Mouse (Mus musculus) C2C12 (cell line): ENCODE data around the gene Dph1. TPM values are rescaled to one million over a fixed set of nuclear protein-coding genes. Genes with fewer than 3 reads are reported as not detected.

Experiments
- H3K27me3 ChIP-seq: one replicate; pipeline ENCODE4 v1.6.1; 2011; ENCODE audit not compliant: control insufficient read depth, insufficient read depth, insufficient read length
- H3K36me3 ChIP-seq: one replicate; pipeline ENCODE4 v1.6.1; 2011; ENCODE audit not compliant: control insufficient read depth, insufficient read depth
- H3K4me3 ChIP-seq: one replicate; pipeline ENCODE4 v1.5.1; 2011; ENCODE audit warnings: mild to moderate bottlenecking, control low read depth; ENCODE audit not compliant: poor library complexity, insufficient read depth, severe bottlenecking
- H3K79me2 ChIP-seq: one replicate; pipeline ENCODE4 v1.6.1; 2011; ENCODE audit not compliant: control insufficient read depth, insufficient read depth
- H3K79me3 ChIP-seq: one replicate; pipeline ENCODE4 v1.6.1; 2011; ENCODE audit warnings: low read depth, control low read depth
- H3ac ChIP-seq: one replicate; pipeline ENCODE3; 2011; ENCODE audit warnings: low read depth; ENCODE audit not compliant: control insufficient read depth, insufficient read length
- CEBPB ChIP-seq: IDR thresholded peaks from one replicate; pipeline ENCODE4 v1.6.1; 2011; ENCODE audit warnings: low read depth, mild to moderate bottlenecking, control low read depth, moderate library complexity
- CTCF ChIP-seq: IDR thresholded peaks from one replicate; pipeline ENCODE4 v1.5.1; 2011; ENCODE audit not compliant: control insufficient read depth, insufficient read depth, insufficient read length
- FOSL1 ChIP-seq: IDR thresholded peaks from one replicate; pipeline ENCODE4 v1.8.0; 2011; ENCODE audit warnings: mild to moderate bottlenecking, low read length; ENCODE audit not compliant: poor library complexity, insufficient read depth, severe bottlenecking
- MAX ChIP-seq: IDR thresholded peaks from one replicate; pipeline ENCODE4 v1.6.1; 2011; ENCODE audit warnings: mild to moderate bottlenecking, control low read depth
- MYOD1 ChIP-seq: IDR thresholded peaks from one replicate; pipeline ENCODE4 v1.6.1; 2011; ENCODE audit warnings: low read depth; ENCODE audit not compliant: control insufficient read depth, insufficient read length
- MYOG ChIP-seq: IDR thresholded peaks from one replicate; pipeline ENCODE4 v1.6.1; 2011; ENCODE audit not compliant: control insufficient read depth, insufficient read length; ENCODE audit errors: extremely low read depth
- USF1 ChIP-seq: IDR thresholded peaks from one replicate; pipeline ENCODE4 v1.6.1; 2011; ENCODE audit warnings: low read depth, mild to moderate bottlenecking, control low read depth, moderate library complexity
- polyA plus RNA-seq: library from polyadenylated mRNA; unstranded; fragments of >200 nt; fragmentation: generic; extraction: Trizol; gene quantifications from one replicate; pipeline ENCODE4 v1.2.1, GENCODE M21; 2012; ENCODE audit warnings: missing spikeins

Dph1 gene
- polyA plus RNA-seq, 1 experiment = 19.6 TPM

- no peaks in the 10 kb centered on the region for H3K36me3 ChIP-seq
- no peaks in the 10 kb centered on the region for H3K79me3 ChIP-seq
- H3ac ChIP-seq = no peak overlapping the region
- TF ChIP-seq CEBPB (no peak), MAX (no peak), USF1 (no peak), FOSL1 (no peak), MYOD1 (no peak)
- no peak overlapping the region for H3K4me3 ChIP-seq
- no peaks in the 10 kb centered on the region for H3K27me3 ChIP-seq
- no peaks in the 10 kb centered on the region for H3K79me2 ChIP-seq
These were observed 29.1 kb upstream of the Dph1 start for GRCm38 (mm10) chr11:75220115-75220514.

- Histone ChIP-seq H3ac (no peak overlapping the region), H3K27me3 (no peaks in the 10 kb centered on the region), H3K79me3 (no peaks in the 10 kb centered on the region), H3K36me3 (no peaks in the 10 kb centered on the region), H3K4me3 (no peak overlapping the region), H3K79me2 (no peaks in the 10 kb centered on the region)
- TF ChIP-seq CEBPB (no peak), MYOD1 (no peak), CTCF (no peak), USF1 (no peak), MYOG (no peak), FOSL1 (no peak), MAX (no peak)
These were observed 23.3 kb upstream of the Dph1 start for GRCm38 (mm10) chr11:75214081-75214950.

GRCm38 (mm10) chr11:75213372-75214080 is 22.5 kb upstream of the Dph1 start:
- TF ChIP-seq FOSL1 (no peak), USF1 (no peak), CEBPB (no peak), MYOG (no peak), MAX (no peak), CTCF (no peak)
- Histone ChIP-seq H3K27me3 (no peaks in the 10 kb centered on the region), H3K79me2 (no peaks in the 10 kb centered on the region), H3K79me3 (no peaks in the 10 kb centered on the region), H3ac (no peak overlapping the region), H3K36me3 (no peaks in the 10 kb centered on the region), H3K4me3 (no peak overlapping the region)

GRCm38 (mm10) chr11:75212876-75213275 is 21.8 kb upstream of the Dph1 start:
- Histone ChIP-seq H3ac (no peak overlapping the region), H3K79me3 (no peaks in the 10 kb centered on the region), H3K79me2 (no peaks in the 10 kb centered on the region), H3K4me3 (no peak overlapping the region), H3K36me3 (no peaks in the 10 kb centered on the region), H3K27me3 (no peaks in the 10 kb centered on the region)
- TF ChIP-seq MYOG (no peak), USF1 (no peak), CEBPB (no peak), CTCF (no peak), FOSL1 (no peak), MYOD1 (no peak), MAX (no peak)

- no peaks in the 10 kb centered on the region for H3K27me3 ChIP-seq
- H3K4me3 ChIP-seq = no peak overlapping the region
- TF ChIP-seq USF1 (no peak), FOSL1 (no peak), MAX (no peak), MYOG (no peak), MYOD1 (no peak), CTCF (no peak), CEBPB (no peak)
- H3K79me3 ChIP-seq = no peaks in the 10 kb centered on the region
- no peaks in the 10 kb centered on the region for H3K36me3 ChIP-seq
- no peak overlapping the region for H3ac ChIP-seq
- H3K79me2 ChIP-seq = no peaks in the 10 kb centered on the region
These were observed 21.1 kb upstream of the Dph1 start for GRCm38 (mm10) chr11:75212031-75212667.
